Mouse (Mus musculus) ZHBTc4 (cell line): ENCODE measurements around the gene Bcam.

Source experiments
- DNase-seq: peaks from one replicate; pipeline ENCODE4 v3.0.0-alpha.2; 2011; ENCODE audit warnings: low read depth, low spot score

Bcam gene

DNA sequence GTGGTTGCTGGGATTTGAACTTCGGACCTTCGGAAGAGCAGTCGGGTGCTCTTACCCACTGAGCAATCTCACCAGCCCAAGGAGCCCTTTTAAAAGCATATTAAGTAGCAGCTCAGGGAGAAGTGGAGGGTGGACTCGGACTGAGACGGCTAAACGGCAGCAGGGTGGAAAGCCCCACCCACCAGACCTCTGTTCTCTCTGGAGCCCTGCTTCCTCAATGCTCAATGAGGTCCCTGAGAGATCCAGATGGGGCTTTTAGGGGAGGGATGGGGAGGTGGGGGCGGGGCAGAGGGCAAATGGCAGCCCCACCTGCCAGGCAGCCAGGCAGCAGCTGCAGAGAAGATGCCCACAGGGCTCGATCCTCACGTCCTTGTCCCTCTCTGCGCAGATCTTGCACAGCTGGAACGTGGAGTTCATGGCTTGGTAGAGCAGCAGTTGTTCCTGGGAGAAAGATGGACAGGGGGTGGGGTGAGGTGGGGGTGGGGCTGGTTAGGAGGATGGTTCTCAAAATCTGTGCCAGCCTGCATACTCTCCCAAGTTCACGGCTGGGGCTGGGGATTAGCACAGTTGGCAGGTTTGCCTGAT lies 15.2 kb upstream of the Bcam start:
- DNase-seq, result no peak

DNA sequence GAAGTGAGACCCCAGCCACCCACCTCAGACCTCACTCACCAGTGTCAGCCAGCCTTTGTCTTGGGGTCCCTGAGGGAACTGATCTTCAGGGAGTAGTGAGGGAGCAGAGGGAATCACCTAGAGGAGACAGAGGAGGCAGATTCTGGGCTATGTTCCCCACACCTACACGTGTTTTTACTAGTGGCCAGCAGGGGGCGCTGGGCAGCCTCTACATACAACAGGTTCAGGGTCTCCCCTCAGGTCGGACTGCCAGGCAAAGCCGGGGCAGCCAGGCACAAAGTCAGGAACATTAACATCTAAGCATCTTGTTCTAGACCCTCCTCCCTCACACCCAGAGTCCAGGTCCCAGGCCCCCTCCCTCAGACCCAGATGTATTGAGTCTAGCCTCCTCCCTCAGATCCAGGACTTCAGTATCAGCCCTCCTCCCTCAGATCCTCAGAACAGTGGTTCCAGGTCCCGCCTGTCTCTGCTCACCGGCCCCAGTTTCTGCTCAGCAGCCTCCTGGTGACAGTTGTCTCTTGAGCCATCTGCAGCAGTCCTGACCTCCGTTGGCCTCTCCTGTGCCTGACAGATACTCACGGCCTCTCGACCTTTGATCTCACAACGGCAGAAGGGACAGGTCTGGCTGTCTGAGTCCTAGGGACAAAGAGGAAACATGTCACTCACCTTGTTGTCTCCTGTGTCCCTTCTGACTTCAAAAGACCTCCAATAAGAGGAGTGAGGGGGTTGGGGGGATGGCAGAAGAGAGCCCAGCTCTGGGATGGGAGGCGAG lies 14.1 kb upstream of the Bcam start:
- no peak for DNase-seq

DNA sequence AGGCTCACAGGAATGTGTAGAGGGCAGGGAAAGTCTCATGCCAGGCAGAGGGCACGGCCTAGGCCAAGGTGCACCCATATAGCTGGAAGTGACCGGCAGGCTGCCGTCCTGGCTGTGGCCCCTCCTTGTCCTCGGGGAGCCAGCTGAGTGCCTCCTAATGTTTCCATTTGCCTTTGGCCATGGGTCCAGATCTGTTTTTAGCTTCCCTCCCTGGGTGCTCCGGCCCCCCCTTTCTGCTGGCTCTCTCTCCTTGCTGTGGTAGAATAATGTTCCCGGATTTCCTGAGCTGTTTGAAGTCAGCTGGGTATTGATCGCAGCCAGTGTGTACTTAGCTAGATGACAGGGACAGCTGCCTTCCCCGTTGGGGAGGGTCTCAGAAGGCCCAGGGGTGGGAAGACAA lies 12.8 kb upstream of the Bcam start:
- DNase-seq, result no peak

DNA sequence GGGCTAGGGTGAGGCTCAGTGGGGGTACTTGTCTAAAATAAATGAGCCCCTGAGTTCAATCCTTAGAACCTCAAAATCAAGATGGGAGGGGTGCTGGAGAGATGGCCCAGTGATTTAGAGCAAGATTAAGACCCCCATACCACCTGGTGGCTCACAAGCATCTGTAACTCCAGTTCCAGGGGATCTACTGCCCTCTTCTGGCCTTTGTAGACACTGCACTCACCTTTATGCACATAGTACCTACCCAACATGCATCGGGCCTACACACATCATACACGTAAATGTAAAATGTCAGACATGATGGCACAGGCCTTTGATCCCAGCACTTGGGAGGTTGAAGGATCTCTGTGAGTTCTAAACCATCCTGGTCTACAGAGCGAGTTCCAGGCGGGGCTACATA lies 11.8 kb upstream of the Bcam start:
- peak; percentile 93 for DNase-seq

DNA sequence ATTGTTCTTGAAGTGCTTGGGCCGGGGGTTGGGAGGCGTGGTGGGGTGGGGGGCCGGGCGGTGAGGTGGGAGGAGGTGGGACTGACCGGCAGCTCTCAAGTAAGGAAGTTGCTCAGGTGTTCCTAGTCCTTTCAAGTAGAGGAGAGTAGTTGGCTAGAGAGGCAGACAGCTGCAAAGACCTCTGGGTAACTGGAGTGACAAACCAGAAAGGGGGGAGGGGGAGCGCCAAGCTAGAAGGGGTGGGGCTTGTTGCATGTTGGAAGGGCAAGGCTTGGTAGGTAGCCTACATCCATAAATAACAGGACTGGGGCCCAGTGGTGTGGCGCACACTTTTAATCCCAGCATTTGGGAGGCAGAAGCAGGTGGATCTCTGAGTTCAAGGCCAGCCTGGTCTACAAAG lies 10.9 kb upstream of the Bcam start:
- peak; percentile 92 for DNase-seq

DNA sequence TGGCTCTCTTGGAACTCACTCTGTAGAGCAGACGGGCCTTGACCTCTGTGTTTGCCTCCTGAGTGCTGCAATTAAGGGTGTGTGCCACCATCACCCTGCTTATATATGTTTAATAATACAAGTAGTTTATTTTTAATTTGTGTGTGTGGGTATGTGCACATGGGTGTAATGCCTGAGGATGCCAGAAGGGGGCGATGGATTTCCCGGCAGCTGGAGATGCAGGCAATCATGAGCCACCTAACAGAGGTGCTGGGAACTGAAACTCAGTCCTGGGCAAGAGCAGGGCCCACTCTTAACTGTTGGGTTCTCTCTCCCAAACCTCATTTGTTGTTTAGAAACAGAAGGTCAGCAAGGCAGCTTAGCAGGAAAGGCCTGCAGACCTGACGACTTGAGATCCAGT lies 9.1 kb upstream of the Bcam start:
- DNase-seq, result peak; percentile 70

DNA sequence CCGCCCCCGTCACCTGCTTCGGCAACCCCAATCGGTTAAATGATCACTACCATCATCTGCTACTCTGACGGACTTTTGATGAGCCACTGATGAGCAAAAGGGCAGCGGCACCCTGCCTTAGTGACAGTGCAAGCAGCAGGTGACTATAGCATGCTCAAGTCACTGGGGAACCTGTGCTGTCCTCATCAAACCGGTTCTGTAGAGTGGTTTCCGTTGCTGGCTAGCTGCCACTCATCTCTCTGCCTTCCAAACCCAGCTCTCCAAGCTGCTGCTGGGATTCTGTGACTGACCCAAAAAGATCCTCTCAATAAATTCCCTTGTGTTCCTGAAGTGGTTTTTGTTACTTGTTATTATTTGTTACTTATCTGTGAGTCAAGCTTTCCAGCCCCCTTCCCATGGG lies 7.8 kb upstream of the Bcam start:
- DNase-seq, result peak; percentile 67

DNA sequence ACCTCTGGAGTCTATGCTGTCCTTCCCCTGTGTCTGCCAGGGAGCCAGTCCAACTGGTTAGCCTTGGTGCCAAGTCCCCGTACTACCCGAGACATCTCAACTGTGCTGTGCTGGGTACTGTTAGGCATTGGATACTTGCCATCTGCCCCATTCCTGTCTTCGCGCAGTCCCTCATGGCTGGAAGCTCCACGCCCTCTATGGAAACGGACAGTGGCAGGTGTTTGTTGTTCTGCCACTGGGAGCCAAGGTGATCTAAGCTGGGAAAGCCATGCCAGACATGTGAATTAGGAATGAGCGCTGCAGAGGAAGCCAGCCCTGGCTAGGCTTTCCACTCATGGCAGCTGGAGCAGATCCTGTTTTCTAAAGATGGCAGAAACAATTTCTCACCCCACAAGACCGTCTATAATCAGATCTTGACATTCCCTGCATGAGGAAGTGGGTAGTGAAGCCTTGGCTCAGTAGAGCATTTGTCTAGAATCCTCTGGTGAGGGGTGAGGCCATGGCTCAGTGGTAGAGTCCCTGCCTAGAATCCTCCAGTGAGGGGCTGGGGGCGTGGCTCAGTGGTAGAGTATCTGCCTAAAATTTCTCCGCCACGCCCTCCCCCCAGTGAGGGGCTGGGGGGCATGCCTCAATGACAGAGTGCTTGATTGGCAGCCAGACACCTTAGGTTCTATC lies 6.4 kb upstream of the Bcam start:
- no peak for DNase-seq

DNA sequence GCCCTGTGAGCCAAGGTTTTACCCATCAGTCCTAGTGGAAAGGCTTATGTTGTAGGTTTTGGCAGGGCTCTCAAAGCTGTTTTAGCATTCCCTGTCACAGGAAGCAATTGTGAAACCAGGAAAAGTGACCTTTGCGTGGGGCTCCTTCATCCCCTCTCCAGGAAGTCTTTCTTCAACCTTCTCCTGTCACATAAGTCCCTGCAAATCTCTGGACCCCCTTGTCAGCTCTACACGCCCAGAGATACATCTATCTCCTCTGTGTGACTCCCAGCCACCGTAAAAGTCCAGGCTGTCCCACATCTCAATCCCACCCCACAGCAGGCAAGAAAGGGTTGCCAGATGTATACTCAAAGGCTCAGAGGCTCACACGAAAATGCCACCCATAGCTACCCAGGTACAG lies 866 bp upstream of the Bcam start:
- DNase-seq, result no peak

DNA sequence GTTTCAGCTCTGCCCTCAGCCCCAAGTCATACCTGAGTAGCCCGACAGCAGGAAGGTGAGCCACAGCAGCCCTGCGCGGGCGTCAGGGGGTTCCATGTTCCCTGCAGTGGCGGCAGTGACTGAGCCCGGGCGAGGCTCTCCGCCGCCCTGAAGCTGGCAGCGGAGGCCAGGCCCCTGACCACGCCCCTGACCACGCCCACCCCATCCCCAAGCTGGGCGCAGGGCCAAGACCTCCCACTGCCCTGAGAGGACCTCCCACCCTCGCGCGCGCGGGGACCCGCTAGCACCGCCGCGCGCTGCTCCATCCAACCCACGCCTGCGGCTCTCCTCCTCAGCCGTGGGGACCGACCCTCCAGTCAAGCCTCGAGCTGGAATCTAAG lies 451 bp downstream of the Bcam start:
- peak; percentile 92 for DNase-seq

DNA sequence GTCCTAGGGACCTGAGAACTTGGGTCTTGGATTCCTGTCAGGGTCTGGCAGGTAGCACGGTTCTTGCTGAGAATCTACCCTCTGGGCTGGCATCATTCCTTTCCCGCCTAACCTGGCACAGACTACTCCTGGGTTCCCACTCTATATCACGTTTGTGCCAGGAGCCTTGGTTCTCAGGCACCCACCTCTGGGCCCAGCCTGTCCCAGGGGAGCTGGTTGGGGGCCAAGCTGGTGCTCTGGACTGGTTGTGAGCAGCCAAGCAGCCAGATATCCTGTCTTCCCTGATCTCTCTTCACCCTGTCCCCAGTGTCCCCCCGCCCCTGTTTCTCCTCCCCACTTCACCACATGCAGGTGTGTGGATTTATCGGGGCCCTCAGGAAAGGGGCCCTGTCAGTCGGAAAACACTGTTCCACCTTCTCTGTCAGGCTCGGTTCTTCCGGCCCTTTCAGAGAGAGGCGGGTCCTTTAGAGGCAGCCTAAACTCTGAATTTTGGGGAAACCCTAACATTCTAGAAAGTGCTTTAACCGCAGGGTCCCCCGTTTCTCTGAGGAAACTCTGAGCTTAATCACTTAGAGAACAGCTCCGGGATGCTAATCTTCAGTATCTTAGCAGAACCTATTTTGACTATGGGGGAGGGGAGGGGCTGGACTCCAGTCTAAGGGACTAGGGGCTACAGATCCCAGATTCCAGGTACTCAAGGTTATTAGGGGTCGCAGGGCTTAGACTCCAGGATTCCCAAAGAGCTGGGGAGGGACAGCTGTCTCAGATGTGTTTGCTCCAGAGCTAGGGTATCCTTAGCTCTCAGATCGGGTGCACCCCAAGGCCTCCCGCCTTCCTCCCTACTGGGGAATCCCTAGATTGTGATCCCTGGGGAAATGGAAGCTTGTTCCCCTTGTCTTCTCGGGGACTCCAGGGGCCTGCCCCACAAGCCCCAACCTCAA lies 1.1 kb downstream of the Bcam start:
- DNase-seq, result no peak

DNA sequence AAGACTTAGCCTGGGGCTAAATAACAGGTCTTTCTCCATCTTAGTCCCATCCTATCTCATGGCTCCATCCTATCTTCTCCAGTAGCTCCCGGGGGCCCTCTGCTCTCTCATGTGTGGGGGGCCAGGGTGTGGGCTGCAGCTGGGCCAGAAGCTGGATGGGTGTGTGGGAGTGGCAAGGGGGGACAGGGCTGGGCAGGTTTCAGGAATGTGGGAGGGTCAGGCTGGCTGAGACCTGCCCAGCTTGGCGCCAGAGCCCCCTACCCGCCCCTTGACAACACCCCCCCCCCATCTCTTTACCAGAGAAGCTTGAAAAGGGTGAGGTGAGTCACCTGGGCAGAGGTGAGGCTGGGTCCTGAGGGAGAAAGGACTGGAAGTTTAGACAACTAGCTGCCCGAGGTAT lies 1.8 kb downstream of the Bcam start:
- no peak for DNase-seq

DNA sequence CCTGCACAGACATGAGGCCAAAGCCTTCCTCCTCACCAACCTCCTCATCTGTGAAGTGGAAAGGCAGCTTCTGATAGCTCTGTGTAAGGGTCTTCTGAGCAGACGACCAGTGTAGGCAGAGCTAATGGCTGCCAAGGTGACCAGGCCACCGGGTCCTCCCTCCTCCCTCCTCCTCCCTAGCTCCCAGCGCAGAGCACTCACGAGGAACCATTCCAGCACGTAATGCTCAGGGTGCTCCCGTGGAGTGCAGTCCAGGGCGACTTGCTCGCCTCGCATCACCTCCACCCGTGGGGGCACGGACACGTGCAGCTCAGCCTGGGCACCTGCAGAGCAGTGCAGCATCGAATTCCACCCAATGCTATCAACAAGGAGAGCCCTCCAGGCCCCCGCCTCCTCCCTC lies 2.6 kb downstream of the Bcam start:
- no peak for DNase-seq

DNA sequence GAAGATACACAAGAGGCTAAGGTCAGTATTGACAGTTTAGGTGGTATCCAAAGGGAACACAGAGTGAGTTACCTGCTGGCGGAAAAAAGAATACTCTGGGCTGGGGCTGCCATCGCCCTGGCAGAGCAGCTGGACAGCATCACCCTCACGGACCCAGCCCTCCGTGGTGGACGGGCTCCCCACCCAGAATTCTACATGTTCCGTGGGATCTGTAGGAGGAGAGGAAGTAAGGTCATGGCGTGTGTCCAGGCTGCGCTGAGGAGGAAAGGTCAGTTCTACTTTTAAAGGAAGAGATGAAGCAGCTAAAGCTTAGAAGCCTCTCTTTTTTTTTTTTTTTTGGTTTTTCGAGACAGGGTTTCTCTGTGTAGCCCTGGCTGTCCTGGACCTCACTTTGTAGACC lies 6.2 kb downstream of the Bcam start:
- no peak for DNase-seq

DNA sequence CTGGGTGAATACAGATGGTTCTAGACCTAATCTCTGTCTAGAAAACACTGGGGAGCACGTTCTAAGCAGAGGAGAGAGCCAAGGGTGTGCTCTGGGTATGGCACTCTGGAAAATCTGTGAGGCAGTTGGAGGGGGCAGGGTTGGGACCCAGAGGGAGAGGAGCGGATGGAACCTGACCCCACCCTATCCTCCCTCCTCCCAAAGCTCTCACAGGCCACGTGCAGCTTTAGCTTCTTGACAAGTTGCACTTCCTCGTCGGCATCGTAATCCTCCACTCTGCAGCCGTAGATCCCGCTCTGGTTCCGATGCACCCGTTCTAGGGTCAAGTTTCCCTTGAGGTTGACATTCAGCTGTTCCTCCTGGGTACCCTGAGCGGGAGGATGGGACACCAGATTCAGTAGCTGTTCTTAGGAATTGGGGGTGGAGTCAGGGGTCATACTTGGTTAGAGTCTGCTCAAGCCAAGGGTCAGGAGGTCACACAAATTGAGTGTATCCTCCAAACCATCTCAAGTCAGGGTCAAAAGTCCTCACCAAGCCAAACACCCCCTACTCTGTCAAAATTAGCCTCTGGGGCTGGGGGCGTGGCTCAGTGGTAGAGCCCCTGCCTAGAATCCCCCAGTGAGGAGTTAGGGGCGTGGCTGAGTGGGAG lies 6.9 kb downstream of the Bcam start:
- peak; percentile 65 for DNase-seq

DNA sequence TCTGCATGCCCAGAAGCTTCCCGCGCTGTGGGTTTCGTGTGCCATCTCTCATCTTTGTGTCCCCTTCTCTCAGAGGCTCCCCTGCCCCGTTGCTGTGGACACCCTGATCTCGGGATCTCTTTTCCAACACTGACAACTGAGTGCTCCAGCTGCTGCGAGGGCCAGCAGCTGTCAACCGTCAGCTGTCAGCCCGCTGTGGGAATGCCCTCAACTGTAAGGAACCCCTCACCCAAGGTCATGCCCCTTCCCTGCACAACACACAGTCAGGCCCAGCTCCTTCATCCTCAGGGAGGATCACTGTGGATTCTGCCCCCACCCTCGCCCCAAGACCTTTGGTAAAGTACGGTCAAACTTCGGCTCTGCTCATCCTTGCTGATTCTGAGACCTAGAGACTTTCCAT lies 8.5 kb downstream of the Bcam start:
- no peak for DNase-seq

DNA sequence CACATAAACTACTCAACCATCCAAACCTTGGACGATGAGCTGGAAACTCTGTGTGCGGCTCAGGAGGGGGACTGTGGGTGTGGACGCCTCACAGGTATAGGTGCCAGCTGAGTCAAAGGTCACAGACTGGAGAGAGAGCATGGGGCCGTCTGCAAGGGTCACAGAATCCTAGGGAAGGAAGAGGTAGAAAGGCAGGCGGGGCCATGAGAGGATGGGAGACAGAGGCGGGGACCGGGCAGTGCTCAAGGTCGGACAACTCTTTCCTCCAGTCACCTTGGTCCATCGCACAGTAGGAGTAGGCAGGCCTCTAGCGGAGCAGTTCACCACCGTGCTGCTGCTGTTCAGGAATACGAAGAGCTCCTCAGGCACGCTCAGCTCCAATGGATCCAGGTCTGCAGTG lies 10.8 kb downstream of the Bcam start:
- DNase-seq, result no peak

DNA sequence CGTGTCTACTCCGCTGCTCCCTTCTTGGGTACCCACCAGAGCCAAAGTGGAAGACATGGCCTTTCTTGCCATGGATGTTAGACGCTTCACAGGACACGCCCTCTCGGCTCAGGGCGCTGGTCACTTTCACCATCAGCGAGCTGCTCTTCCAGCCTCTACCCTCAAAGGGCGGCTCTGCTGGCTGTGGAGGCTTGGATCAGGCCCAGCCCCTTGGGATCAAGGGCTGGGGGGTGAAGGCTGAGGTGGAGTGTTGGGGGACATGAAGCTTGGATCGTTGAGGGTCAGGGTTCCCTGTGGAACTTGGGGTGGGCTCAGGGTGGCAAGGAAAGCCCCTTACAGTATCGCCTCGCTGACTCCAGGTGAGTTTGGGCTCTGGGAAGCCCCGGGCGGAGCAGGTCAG lies 12.2 kb downstream of the Bcam start:
- DNase-seq, result no peak

DNA sequence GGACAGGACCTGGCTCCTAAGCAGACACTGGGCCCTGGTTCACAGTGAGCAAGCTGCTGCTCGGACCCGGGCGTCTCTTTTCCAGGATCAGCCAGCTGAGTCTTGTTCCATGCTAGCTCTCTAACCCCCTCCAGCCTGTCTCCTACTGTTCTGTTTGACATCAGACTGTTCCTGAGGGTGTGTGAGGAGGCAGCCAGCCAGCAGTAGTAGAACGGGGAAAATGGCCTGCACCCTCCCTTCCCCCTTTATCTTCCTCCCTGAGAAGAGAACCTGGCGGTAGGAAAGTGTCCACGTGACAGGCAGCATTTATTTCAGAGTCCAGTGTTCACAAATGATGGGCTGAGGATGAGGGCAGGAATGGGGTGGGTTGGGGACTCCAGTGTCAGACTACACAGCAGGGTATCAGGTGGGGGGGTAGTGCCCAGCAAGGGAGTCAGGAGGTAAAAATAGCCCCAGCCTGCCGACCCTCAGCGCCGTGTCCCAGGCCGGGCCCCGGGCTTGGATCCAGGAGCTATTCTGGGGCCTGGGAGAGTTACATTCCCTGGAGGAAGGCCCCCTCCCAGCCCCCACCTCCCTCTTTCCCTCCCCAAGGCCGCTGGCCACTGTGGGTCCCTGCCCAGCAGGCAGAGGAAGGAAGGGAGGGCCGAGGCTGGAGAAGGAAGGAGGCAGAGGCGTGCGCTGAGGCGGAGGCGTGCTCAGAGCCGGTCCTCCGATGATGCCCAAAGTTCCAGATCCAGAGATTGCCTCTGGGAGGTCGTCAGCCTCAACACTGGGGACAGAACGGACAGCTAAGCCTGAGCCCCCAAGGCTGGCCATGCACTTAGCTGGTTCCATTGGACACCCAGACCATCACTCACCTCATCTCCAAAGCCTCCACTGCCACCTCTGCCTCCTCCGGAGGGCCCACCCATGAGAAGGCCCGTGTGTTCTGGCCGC lies 14.7 kb downstream of the Bcam start:
- DNase-seq, result no peak

DNA sequence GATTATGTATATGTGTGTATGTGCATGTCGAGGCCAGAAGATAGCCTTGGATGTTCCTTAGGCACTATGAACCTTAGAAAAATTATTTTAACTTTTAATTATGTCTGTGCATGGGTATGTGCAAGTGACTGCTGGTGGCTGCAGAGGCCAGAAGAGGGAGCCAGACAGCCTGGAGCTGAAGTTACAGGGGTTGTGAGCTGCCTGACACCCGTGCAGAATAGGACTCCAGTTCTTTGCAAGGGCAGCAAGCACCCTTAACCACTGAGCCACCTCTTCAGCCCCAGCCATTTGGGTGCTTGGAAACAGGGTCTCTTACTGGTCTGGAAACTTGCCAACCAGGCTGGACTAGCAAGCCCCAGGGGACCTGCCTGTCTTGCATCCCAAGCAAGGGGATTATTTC lies 15.8 kb downstream of the Bcam start:
- DNase-seq, result peak; percentile 67
